Comparison of ENCODE assay signal across 13 mouse cellular contexts in the genomic region with DNA sequence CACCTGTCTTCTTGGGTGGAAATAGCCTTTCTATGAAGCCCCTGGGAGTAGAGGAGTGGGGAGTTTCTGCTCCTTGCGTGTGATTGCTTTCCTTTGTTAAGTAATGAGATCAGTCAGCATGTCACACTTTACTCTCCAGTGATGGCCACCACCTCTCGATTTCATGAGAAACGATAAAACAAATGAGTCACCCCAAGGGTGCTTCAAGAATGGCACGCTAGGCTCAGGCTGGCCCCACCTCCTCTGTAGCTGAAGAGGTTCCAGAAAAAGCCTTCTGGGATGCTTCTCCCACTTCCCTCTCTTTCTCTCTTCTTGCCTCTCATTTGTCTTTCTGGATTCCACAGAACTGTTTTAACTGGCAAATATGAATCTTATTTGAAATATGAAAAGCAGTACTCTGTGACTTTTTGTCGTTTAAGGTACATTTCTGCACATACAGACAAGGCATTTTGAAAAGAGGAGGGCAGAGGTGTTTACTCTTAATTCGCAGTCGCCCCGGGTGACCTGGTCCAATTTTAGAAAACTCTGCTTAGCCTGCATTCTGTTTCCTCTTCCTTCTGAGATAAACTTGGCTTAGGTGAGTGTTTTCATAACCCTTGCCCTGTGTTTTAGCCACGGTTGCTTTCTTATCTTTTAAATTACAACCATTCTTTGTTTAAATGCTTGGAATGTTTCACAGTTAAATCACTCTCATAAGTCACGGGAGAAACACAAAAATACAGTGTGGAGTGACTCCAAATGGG. TPM values are rescaled to one million over a fixed set of nuclear protein-coding genes. Genes with fewer than 3 reads are reported as not detected.
DNase-seq lines count a peak whose midpoint lies in the region; ATAC-seq and TF ChIP-seq lines count a peak whose summit lies in the region.
"Had no signal": no experiment of that assay in that cellular context is flagged by ENCODE, and none has a peak within 500 bp of the region (broad histone marks: within the 10 kb centered on the region; RNA-seq: fewer than 3 reads in every experiment).

No protein-coding gene starts in this region.

- H3K27ac ChIP-seq in lung, embryonic 14.5 days (ENCODE audit: low read depth) = no peak overlapping the region
- peak overlapping the region; percentile 56 for H3K27ac ChIP-seq in small intestine, adult 2 months (ENCODE audit: insufficient read depth, low read depth, low read length)
- no peak overlapping the region for H3K27ac ChIP-seq in forebrain, embryonic 11.5 days (ENCODE audit: low read depth, low read length)
- H3K27ac ChIP-seq: embryonic facial prominence, embryonic 15.5 days; neural tube, embryonic 13.5 days had no signal

- no peaks in the 10 kb centered on the region for H3K4me1 ChIP-seq in lung, embryonic 14.5 days (ENCODE audit: insufficient read depth)
- peaks cover 21% of the 10 kb centered on the region; the same call in 1 of the 2 replicates for H3K4me1 ChIP-seq in small intestine, adult 2 months (ENCODE audit: control insufficient read depth, insufficient read depth, insufficient read length, low read length)
- H3K4me1 ChIP-seq in forebrain, embryonic 11.5 days (replicated peaks; ENCODE audit: control insufficient read depth, insufficient read depth, low read length) = no peaks in the 10 kb centered on the region
- H3K4me1 ChIP-seq: embryonic facial prominence, embryonic 15.5 days had no signal

- POLR2A ChIA-PET in Patski (lab: Charles Lee) = no interaction called here

- DNase-seq in lung, embryonic 14.5 days = peak; percentile 6
- no peak for DNase-seq in lung, postnatal 4 days
- no peak for DNase-seq in Patski (ENCODE audit: low read depth, low spot score)
- peak; percentile 77 for DNase-seq in induced T-regulatory cell, adult 2 months (ENCODE audit: low read depth)
- DNase-seq in gastrocnemius, postnatal 25 days = no peak
- no peak for DNase-seq in spleen, postnatal 36 days (ENCODE audit: low spot score in 2 of 2)
- no peak for DNase-seq in forebrain, embryonic 11.5 days (ENCODE audit: low spot score)
- DNase-seq: cerebellum, adult 18-20 months; gastrocnemius, postnatal 10 days had no signal

- no peaks in the 10 kb centered on the region for H3K27me3 ChIP-seq in lung, embryonic 14.5 days (ENCODE audit: insufficient read depth, low read length)
- H3K27me3 ChIP-seq in Patski = no peaks in the 10 kb centered on the region
- H3K27me3 ChIP-seq in small intestine, adult 2 months (ENCODE audit: control insufficient read depth, insufficient read depth, low read length) = no peaks in the 10 kb centered on the region
- H3K27me3 ChIP-seq in forebrain, embryonic 11.5 days (ENCODE audit: control insufficient read depth, insufficient read depth, low read length) = no peaks in the 10 kb centered on the region
- H3K27me3 ChIP-seq: embryonic facial prominence, embryonic 15.5 days; neural tube, embryonic 13.5 days had no signal

- TF ChIP-seq POLR2A in small intestine, adult 2 months (IDR thresholded peaks at IDR 0.05; ENCODE audit: low read depth, low read length) = no peak

- no peak for ATAC-seq in lung, embryonic 14.5 days (ENCODE audit: insufficient read depth)
- peak; percentile 90 for ATAC-seq in Patski
- no peak for ATAC-seq in forebrain, embryonic 11.5 days (replicated peaks; ENCODE audit: low FRiP score)

- 21% methylated on average over 10 of the region's 10 CpGs for WGBS in lung, embryonic 14.5 days
- WGBS in small intestine, adult 2 months = 3% methylated on average over 10 of the region's 10 CpGs
- 55% methylated on average over 10 of the region's 10 CpGs for WGBS in forebrain, embryonic 11.5 days

- H3K4me2 ChIP-seq in lung, embryonic 14.5 days = no peak overlapping the region
- no peak overlapping the region for H3K4me2 ChIP-seq in forebrain, embryonic 11.5 days (ENCODE audit: low read depth, low read length, severe bottlenecking)
- H3K4me2 ChIP-seq: embryonic facial prominence, embryonic 15.5 days; neural tube, embryonic 13.5 days had no signal

- no peak overlapping the region for H3K4me3 ChIP-seq in lung, embryonic 14.5 days (ENCODE audit: low read depth, low read length)
- H3K4me3 ChIP-seq in small intestine, adult 2 months (ENCODE audit: low read depth, low read length) = no peak overlapping the region
- no peak overlapping the region for H3K4me3 ChIP-seq in forebrain, embryonic 11.5 days (ENCODE audit: low read depth, low read length)
- H3K4me3 ChIP-seq: embryonic facial prominence, embryonic 15.5 days; neural tube, embryonic 13.5 days had no signal

- no peaks in the 10 kb centered on the region for H3K36me3 ChIP-seq in lung, embryonic 14.5 days (ENCODE audit: insufficient read depth)
- no peaks in the 10 kb centered on the region for H3K36me3 ChIP-seq in small intestine, adult 2 months (ENCODE audit: control insufficient read depth, insufficient read depth, low read length)
- no peaks in the 10 kb centered on the region for H3K36me3 ChIP-seq in forebrain, embryonic 11.5 days (ENCODE audit: control insufficient read depth, insufficient read depth, low read length)
- H3K36me3 ChIP-seq: embryonic facial prominence, embryonic 15.5 days; neural tube, embryonic 13.5 days had no signal

- no peaks in the 10 kb centered on the region for H3K9me3 ChIP-seq in lung, embryonic 14.5 days (ENCODE audit: low read depth, low read length)
- no peaks in the 10 kb centered on the region for H3K9me3 ChIP-seq in forebrain, embryonic 11.5 days (ENCODE audit: control insufficient read depth, low read length)
- H3K9me3 ChIP-seq: embryonic facial prominence, embryonic 15.5 days; neural tube, embryonic 13.5 days had no signal

- CTCF ChIA-PET in Patski (lab: Charles Lee) = interaction anchor here (1.1 kb wide), 1 partner anchor 20 kb away, joined by 3 read pairs; no protein-coding TSS in a partner anchor

- H3K9ac ChIP-seq in lung, embryonic 14.5 days = no peak overlapping the region
- no peak overlapping the region for H3K9ac ChIP-seq in forebrain, embryonic 11.5 days (ENCODE audit: low read length)
- H3K9ac ChIP-seq: embryonic facial prominence, embryonic 15.5 days; neural tube, embryonic 13.5 days had no signal

- in situ Hi-C loops in Patski (cut with MboI; ENCODE audit: low pct_unique_long_range_greater_than_20kb) = no loop called here

- no peak for TF ChIP-seq CTCF in lung, embryonic 14.5 days (IDR thresholded peaks at IDR 0.05; ENCODE audit: low read depth)
- TF ChIP-seq CTCF in Patski (IDR thresholded peaks at IDR 0.05) = no peak
- TF ChIP-seq CTCF in small intestine, adult 2 months (IDR thresholded peaks at IDR 0.05; ENCODE audit: extremely low read depth, insufficient read length, insufficient replicate concordance, low read depth, low read length) = no peak

RNA-seq across cellular contexts. Expression of a gene that starts 15.3 kb away (rescaled TPM):
- 0.11 TPM in 1 of 2 replicates, not detected in the other for polyA plus RNA-seq in lung, embryonic 14.5 days (2014; fragmentation: Nextera tagmentation; extraction: Ambion mirVana)
- not detected for polyA plus RNA-seq in Patski (2021)
- 0.10 TPM in 1 of 2 replicates, not detected in the other for polyA plus RNA-seq in small intestine, adult 2 months (2012; rRNA removed)
- not detected for total RNA-seq in gastrocnemius, postnatal 25 days (2021)
- not detected in 2 replicates for polyA plus RNA-seq in forebrain, embryonic 11.5 days (2014; fragmentation: Nextera tagmentation; extraction: Ambion mirVana)
- total RNA-seq: gastrocnemius, postnatal 10 days; left cerebral cortex, postnatal 10 days had no signal
- polyA plus RNA-seq: neural tube, embryonic 13.5 days had no signal

RNA-seq across cellular contexts. Expression of a gene that starts 24.2 kb away (rescaled TPM):
- 127 and 128 TPM in 2 replicates for polyA plus RNA-seq in lung, embryonic 14.5 days (2014; fragmentation: Nextera tagmentation; extraction: Ambion mirVana)
- 70.1 TPM for polyA plus RNA-seq in Patski (2021)
- polyA plus RNA-seq in small intestine, adult 2 months (2012; rRNA removed) = 28.0 and 43.0 TPM in 2 replicates
- total RNA-seq in gastrocnemius, postnatal 25 days (2021) = 10 to 100 TPM; 63.9 to 64.2 TPM
- 115 and 116 TPM in 2 replicates for polyA plus RNA-seq in forebrain, embryonic 11.5 days (2014; fragmentation: Nextera tagmentation; extraction: Ambion mirVana)

RNA-seq across cellular contexts. Expression of a gene that starts 33.5 kb away (rescaled TPM):
- polyA plus RNA-seq in lung, embryonic 14.5 days (2014; fragmentation: Nextera tagmentation; extraction: Ambion mirVana) = 22.7 and 23.7 TPM in 2 replicates
- polyA plus RNA-seq in Patski (2021) = 27.3 TPM
- polyA plus RNA-seq in small intestine, adult 2 months (2012; rRNA removed) = 10.5 and 12.0 TPM in 2 replicates
- 10 to 100 TPM; 18.9 to 21.6 TPM for total RNA-seq in gastrocnemius, postnatal 25 days (2021)
- 20.6 and 22.0 TPM in 2 replicates for polyA plus RNA-seq in forebrain, embryonic 11.5 days (2014; fragmentation: Nextera tagmentation; extraction: Ambion mirVana)

RNA-seq across cellular contexts. Expression of a gene that starts 59.4 kb away (rescaled TPM):
- polyA plus RNA-seq in lung, embryonic 14.5 days (2014; fragmentation: Nextera tagmentation; extraction: Ambion mirVana) = not detected in 2 replicates
- polyA plus RNA-seq in Patski (2021) = not detected
- not detected in 2 replicates for polyA plus RNA-seq in small intestine, adult 2 months (2012; rRNA removed)
- total RNA-seq in gastrocnemius, postnatal 25 days (2021) = not detected
- not detected in 2 replicates for polyA plus RNA-seq in forebrain, embryonic 11.5 days (2014; fragmentation: Nextera tagmentation; extraction: Ambion mirVana)
- total RNA-seq: gastrocnemius, postnatal 10 days; left cerebral cortex, postnatal 10 days had no signal
- polyA plus RNA-seq: embryonic facial prominence, embryonic 15.5 days; neural tube, embryonic 13.5 days had no signal

Comparison
In these comparisons a context has a peak if more than half of its experiments do, and no peak if none do; other contexts are left out.
1. DNase-seq: peak in lung, embryonic 14.5 days (single experiment) and induced T-regulatory cell, adult 2 months (single experiment); none in lung, postnatal 4 days (0 of 2), Patski (single experiment), gastrocnemius, postnatal 25 days (single experiment), spleen, postnatal 36 days (0 of 2) and forebrain, embryonic 11.5 days (single experiment).